Mouse (Mus musculus) C2C12 (cell line): ENCODE data around the gene Ccnt2.

ENCODE experiments used
- CEBPB ChIP-seq: IDR thresholded peaks from one replicate; pipeline ENCODE4 v1.6.1; 2011; ENCODE audit warnings: low read depth, mild to moderate bottlenecking, control low read depth, moderate library complexity
- CTCF ChIP-seq: IDR thresholded peaks from one replicate; pipeline ENCODE4 v1.5.1; 2011; ENCODE audit not compliant: control insufficient read depth, insufficient read depth, insufficient read length

- TF ChIP-seq CEBPB (no peak), CTCF (no peak)
Observed at GRCm38 (mm10) chr1:127816381-127816780, 42.4 kb downstream of the Ccnt2 start.
